Mouse (Mus musculus) spleen, postnatal 4 days (tissue): ENCODE results near the gene Tmem88.

Experiments used
- DNase-seq, 2 experiments: peaks; one replicate each; pipeline ENCODE4 v3.0.0; 2022; ENCODE audit warnings: low spot score in 2 of 2

The Tmem88 gene

GRCm38 (mm10) chr11:69416509-69416908 is 18.5 kb upstream of the Tmem88 start:
- no peak for DNase-seq

GRCm38 (mm10) chr11:69415668-69416451 is 17.8 kb upstream of the Tmem88 start:
- DNase-seq = peak in 1 of 2 experiments; percentile 67

- peak; percentile 36 to 71 for DNase-seq
Measured at GRCm38 (mm10) chr11:69415327-69415667, 17.3 kb upstream of the Tmem88 start.

GRCm38 (mm10) chr11:69414421-69415326 is 16.6 kb upstream of the Tmem88 start:
- DNase-seq = peak in 1 of 2 experiments; percentile 66

GRCm38 (mm10) chr11:69413221-69414181 is 15.5 kb upstream of the Tmem88 start, which contains the start of gene Kdm6b:
Gene Kdm6b (minus strand): TSS chr11:69413675.
- DNase-seq = peak in 1 of 2 experiments; percentile 70

- no peak for DNase-seq
Measured at GRCm38 (mm10) chr11:69412548-69412947, 14.5 kb upstream of the Tmem88 start.

- DNase-seq = peak; percentile 59 to 82
Measured at GRCm38 (mm10) chr11:69411538-69412203, 13.6 kb upstream of the Tmem88 start.

GRCm38 (mm10) chr11:69411073-69411535 is 13.1 kb upstream of the Tmem88 start:
- DNase-seq = peak; percentile 91 to 93

GRCm38 (mm10) chr11:69410310-69411072 is 12.5 kb upstream of the Tmem88 start:
- DNase-seq = peak; percentile 62 to 86

GRCm38 (mm10) chr11:69410045-69410309 is 11.9 kb upstream of the Tmem88 start:
- DNase-seq = no peak

GRCm38 (mm10) chr11:69409378-69410044 is 11.5 kb upstream of the Tmem88 start:
- peak; percentile 80 to 91 for DNase-seq

- peak; percentile 77 to 83 for DNase-seq
Measured at GRCm38 (mm10) chr11:69408541-69409377, 10.7 kb upstream of the Tmem88 start.

- DNase-seq = no peak
Measured at GRCm38 (mm10) chr11:69407724-69408004, 9.6 kb upstream of the Tmem88 start.

GRCm38 (mm10) chr11:69406867-69407723 is 9.1 kb upstream of the Tmem88 start:
- peak in 1 of 2 experiments; percentile 61 for DNase-seq

- DNase-seq = peak in 1 of 2 experiments; percentile 61
Measured at GRCm38 (mm10) chr11:69406282-69406681, 8.2 kb upstream of the Tmem88 start.

- peak in 1 of 2 experiments; percentile 59 for DNase-seq
Measured at GRCm38 (mm10) chr11:69405397-69406200, 7.6 kb upstream of the Tmem88 start.
